Mouse (Mus musculus) erythroblast, adult 5-6 weeks (primary cell): ENCODE results near the gene Prkcd. TPM values are rescaled to one million over a fixed set of nuclear protein-coding genes. Genes with fewer than 3 reads are reported as not detected.
"Not testable (repeated sequence)": the region's sequence is repeated elsewhere in the genome, so short reads cannot be mapped to it uniquely, and the experiment has no call there.

Experiments used
- ATAC-seq: replicated peaks from 2 replicates; pipeline ENCODE4 v1.8.0; 2016; ENCODE audit warnings: moderate number of reproducible peaks, mild to moderate bottlenecking, moderate TSS enrichment, inconsistent platforms; ENCODE audit not compliant: poor library complexity, low FRiP score, severe bottlenecking
- total RNA-seq, 2 experiments: library from RNA; stranded (forward) in 1 of 2; stranded (reverse) in 1 of 2; fragments of 150-400 nt in 1 of 2; fragments of 200-764, 138-1000 nt in 1 of 2; gene quantifications; 2 replicates each; pipeline versions ENCODE4 v1.2.3 to v1.2.4; 2015 to 2017; ENCODE audit warnings: low replicate concordance in 2 of 2

Gene Prkcd
- total RNA-seq, 2 experiments from 2014 or later = 35.5 to 39.9 TPM

DNA sequence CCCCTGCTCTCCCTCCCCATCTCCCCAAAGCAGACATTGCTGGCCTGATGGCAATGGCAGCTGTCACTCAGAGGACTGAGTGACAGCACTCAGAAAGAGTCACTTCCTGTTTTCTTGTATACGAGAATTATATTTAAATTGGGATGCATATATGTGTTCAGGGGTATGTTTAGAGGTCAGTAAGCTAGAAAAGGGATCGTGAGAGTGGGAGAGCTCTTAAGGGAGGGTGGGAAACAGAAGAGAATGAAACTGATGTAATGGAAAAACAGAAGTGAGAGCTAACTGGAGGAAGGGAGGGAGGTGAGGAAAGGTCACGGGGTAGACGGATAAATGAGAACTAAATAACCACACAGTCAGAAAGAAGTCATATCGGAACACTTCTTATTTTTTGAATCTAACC lies 46.8 kb downstream of the Prkcd start:
- no peak for ATAC-seq

DNA sequence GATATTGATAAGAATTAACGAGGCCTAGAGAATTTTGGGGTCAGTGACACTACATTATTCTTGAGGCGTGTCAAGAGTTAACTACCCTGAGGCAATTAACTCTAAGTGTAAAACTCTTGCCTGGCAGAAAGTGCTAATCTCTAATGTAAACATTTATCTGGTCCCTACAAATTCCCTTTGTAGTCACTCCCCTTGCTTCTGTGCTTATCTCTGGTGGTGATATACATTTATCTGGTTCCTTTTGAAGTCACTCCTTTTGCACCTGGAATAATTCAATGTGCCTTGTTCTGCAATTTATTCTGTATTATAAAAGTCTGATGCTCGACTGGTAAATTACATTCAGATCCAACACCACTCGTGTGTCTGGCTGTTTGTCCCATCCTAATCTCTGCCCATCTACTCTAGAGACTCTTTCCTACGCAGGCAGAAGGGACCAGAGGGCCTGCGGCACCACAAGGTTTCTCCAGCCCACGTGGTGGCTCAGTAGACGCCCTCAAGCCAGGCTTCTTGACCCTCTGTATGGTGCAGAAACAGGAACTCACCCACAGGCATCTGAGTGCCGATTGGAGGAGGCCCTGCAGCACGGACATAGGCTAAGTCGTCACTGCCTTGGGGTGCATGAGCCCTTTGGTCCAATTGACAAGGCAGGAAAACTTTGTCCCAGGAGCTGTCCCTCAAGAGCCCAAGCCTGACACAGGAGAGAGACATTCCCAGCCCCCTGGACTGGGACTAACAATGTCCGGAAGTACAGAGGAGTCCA lies 48.5 kb downstream of the Prkcd start:
- not testable (repeated sequence) for ATAC-seq

DNA sequence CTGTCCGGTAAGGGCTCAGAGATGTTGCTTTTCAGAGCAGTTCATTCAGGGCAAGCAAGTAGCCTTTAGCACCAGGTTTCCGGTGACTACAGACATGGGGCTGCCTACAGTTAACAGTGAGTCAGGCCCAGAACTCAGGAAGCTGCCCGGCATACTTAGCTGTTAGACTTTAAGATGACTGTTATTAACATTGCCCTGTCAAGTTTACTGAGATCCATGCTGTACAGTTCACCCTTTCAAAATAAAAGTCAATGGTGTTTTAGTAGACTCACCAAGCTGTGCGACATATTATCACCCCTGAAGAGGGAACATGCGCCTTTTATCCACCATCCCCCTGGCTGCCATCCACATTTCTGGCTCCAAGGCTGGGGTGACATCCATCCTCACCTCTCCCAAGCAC lies 49.8 kb downstream of the Prkcd start:
- no peak for ATAC-seq

DNA sequence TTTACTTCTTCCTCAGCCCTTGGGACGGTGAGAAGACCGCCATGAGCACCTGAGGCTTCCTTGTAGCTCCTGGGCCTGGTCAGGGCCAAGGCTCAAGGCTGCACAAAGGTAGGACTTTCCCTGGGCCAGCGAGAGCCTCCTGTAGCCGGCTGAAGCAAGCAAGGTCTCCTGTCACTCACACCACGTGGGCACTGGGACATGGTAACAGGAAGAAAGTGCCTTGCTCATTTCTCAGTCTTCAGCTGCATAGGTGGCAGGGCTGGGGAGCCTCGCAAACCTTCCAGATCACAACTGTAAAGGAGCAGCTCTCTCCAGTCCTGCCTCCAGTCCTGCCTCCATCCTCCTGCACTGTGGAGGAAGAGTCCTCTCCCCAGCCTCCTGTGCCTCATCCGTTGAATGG lies 50.2 kb downstream of the Prkcd start:
- ATAC-seq = no peak

DNA sequence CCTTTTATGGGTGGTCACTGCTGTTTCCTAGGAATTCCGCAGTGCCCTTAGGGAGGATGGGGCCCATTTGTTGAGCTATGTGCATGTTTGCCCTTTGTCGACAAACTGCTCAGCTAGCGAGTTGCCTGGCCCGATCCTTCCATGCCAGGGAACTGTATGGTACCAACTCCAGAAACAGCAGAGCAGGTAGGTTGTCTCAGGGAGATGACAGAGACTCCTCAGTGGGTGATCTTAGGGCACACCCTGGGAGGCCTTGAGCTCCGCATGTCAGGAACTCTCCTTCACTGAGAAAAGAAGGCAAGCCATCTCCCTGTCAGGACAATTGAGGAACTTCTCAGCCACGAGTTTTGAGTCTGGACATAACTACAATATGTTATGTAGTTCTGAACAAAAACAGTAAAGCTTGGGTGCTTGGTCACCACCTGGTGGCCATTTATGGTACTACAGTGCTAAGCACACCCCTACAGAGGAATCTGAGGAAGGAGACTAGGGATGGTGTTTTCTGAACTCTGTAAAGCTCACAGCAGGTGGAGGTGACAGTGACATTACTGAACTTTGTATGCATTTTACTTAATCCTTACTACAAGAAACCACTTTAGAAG lies 51.9 kb downstream of the Prkcd start:
- peak; percentile 81 for ATAC-seq

DNA sequence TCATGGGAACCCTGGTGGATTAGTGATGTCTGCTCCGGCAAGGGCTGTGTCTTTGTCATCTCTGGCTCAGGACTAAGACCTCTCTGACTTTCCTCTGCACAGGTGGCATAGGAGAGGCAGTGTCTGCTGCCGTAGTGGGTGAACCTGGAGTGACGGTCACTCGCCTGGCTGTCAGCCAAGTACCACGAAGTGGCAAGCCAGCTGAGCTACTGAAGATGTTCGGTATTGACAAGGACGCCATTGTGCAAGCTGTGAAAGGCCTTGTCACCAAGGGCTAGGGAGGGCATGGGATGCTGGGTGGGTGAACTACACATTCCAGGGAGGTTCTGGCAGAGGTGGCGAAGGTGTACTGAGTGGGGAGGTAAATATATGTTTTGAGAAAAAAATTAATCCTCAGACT lies 52.8 kb downstream of the Prkcd start:
- no peak for ATAC-seq

DNA sequence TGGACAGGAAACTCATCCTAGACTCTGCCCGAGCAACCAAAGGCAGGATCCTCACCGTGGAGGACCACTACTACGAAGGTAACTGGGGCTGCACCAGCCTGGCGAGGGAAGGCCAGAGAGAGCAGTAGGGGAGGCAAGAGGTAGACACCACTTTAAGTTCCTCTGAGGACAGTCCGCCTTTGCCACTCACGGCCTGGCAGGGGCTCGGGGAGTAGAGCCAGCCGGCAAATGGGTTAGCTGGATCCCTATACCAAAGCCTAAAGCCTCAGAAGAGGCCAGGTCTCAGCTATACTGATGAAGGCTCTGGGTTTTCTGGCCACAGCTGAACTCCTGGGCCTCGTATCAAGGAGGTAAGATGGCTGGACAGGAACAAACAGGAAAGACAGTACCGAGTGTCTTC lies 53.8 kb downstream of the Prkcd start:
- no peak for ATAC-seq

DNA sequence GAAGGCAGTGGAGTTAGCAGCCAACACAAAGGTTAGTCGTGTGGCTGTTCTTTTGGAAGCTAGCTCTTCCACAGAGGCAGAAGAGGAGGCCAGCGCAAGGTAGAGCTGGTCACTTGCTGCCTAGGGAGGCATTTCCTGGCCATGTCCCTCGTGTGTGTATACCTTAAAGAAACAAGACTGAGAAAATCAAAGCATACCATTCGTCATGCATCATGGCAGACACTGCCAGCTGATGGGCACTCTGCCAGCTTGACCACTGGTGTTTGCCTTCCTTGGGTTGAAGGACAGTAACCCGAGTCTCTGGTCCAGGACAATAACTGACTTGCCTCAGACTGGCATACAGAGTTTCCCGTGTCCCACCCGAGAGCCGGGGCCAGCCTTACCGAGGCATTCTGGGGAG lies 55.7 kb downstream of the Prkcd start:
- no peak for ATAC-seq

DNA sequence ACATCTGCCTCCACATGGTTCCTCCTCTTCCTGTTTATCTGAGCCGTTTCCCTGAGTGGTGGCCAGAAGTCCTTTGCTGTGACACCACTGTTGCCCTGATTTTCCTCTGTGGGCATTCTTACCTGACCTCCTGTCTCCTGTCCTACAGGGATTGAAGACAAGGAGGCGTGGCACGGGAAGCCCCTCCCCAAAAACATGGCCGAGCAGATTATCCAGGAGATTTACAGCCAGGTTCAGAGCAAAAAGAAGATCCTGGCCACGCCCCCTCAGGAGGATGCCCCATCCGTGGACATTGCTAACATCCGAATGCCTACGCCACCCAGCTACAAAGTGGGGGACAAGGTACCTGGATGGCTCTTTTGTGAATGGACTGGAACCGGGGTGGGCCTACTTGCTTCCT lies 58.0 kb downstream of the Prkcd start:
- ATAC-seq = no peak

DNA sequence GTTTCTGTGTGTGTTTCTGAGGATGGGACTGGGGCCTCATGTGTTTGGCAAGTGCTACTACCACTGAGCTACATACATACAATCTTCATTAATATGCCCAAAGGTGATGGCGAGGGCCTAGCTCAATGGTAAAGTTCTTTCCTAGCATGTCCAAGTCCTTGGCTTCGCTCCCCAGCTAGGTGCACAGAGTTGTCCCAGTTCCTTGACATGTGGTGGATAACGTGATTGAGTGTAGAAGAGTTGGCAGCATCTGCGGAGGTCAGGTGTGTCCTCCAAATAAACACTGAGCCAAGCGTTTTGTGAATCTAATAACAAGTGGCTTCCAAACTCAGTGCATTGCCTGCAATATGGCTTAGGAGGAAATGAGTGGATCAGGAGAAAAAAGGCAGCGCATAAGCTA lies 59.7 kb downstream of the Prkcd start:
- ATAC-seq = no peak

DNA sequence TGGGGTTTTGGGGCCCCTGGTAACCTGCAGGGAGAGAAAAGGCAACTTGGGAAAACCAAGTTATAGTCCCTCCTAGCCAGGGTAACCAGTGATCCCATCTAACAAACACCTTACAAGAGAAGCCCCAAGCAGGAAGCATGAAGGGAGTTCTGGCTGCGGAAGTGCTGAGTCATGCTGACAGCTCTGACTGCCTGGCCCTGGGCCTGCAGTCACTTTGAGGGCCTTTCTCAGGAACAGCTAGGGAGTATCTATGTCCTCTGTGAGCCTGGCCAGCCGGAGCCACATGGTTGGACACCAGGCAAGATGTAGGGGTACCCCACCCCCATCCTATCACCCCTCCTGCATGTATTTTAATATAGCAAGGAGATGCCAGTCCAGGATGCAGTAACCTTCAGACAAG lies 61.6 kb downstream of the Prkcd start:
- ATAC-seq = peak; percentile 83

DNA sequence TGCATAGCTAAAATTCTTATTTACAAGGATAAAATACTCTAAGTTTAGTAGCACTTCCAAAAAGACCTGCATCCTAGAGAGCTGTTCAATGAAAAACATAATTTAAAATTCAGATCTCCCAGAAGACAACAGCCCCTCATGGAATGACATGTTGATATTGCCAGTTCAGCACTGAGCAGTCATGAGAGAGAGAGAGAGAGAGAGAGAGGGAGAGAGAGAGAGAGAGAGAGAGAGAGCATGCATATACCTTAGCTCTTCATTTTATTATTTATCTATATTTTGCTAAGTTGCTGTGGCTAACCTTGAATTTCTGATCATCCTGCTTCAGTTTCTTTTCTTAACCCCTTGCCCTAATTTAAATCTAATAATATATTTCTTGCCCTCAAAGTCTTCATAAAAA lies 63.7 kb downstream of the Prkcd start:
- no peak for ATAC-seq

DNA sequence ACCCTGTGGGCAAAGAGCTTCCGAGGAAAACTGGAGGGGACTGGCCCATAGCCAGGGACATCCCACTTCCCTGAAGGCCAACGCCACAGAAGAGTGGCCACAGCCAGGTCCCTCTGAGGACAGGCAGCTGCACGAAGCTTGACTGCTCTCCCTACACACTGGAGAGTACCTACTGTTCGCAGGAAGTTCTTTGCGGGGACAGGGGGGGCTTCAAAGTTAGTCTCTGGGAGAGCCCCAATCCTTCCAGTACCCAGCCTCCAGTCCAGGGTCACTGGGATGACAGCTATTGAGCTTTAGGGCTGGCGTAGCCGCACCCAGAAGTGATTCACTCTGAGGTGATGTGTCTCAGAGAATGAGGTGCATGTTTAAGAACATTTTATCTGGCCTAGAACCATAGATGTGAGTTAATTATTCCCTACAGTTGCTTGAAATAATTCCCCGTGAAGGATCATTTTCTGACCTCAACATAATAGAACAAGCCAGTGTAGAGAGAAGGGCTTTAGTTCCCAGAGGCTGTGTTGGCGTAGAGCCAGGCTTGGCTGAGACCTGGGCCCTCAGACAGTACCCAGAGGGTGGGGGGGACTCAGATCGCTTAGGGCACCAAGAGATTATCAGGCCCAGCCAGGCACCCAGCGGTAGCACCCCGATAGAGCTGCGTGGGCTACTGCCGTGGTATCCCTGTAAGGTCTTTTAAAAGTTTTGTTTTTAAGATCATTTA lies 64.4 kb downstream of the Prkcd start:
- ATAC-seq = peak; percentile 84

DNA sequence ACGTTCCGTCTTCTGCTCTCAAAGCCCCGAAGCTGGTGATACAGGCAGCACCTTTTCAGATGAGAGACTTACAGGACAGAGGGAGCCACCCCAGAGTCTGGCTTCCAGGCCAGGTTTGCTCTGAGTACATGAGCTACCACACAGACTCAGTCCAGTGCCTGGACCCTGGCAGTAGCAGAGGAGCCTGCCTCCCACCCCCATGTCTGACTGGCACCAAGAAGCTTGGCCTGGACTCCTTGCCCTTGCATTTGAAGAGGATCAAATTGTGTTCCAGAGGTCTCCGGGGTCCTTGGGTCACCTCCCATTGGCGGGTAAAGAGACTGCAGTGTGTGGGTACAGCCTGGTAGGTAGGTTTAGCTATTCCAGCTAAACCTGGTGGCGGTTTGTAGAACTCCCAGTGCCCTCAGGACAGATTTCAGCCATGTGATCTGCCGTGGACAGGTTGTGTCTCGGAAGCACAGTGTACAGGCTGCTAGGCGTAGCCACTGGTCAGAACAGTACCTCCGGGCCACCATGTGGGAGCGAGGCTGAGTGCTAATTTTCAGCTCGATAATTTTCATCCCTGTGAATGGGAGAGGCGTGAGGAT lies 65.1 kb downstream of the Prkcd start:
- ATAC-seq = no peak

DNA sequence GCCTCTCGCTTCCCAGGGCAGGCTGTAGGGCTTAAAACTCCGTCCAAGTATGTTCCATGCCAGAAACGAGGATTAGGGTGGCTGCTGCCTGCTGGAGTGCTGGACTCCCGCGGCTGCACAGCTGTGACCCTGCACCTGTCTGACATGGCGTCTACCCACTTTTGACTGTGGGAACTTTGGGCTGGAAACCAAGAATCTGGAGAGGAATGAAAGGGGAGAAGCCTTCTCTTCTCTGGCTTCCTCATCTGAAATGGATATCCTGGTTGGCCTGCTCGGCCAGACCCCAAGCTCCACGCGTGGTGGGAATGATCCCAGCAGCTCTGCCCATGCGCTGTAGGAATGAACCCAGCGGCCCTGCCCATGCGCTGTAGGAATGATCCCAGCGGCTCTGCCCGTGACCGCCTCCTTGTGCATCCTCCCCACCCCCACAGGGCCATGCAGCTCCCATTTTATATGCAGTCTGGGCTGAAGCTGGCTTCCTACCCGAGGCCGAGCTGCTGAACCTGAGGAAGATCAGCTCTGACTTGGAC lies 66.6 kb downstream of the Prkcd start:
- no peak for ATAC-seq

DNA sequence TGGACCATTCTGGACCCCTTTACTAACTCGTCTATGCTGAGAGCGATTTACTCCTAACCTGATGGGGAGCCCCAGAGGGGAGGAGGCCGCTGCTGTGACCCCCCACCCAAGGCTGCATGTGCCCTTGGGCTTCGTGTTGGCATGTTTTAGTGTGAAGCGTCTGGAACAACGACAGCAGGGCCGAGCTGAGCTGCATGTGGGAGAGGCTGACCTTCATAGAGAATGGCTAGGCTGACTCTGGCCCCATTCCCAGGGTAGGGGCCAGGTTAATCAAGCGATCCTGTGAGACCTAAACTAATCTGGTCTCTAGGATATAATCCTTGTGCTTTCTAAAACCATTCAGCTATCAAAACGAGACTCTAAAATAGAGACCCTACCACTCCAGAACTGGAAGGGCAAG lies 68.3 kb downstream of the Prkcd start:
- no peak for ATAC-seq

DNA sequence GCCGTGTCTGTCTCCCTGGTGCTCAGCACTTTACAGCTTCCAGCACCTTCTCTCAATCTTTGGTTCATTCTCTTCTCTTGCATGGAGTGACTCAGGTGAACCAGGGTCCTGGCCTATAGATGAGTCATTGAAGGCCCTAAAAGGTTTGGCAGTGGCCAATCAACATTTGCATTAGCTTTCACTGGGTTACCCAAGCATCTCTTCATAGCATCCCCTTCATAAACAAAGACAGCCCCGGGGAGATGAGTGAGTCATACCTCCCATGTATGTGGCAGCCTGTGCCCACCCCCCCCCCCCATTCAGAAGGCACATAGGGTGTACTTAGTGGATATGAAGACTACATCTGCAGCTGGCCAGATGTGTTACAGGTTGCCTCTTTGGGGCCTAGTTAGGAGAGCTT lies 69.4 kb downstream of the Prkcd start:
- ATAC-seq = no peak

DNA sequence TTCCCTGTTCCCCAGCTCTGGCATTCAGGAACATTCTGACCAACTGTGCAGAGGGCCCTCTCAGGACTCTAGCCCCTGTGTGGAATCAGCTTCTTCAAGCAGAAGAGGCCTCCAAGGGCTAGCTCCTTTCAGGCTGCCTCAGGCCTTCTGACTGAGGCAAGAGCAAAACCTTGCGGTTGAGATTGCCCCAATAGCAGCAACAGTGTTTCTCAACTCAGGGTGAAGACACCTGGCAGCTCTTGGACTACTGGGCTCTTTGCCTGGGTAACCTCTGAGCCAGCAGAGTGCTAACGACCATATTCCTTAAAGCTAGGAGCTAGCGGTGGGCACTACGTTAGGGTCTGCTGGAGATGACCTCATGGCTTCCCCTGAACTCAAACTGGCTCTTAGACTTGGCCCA lies 72.8 kb downstream of the Prkcd start:
- ATAC-seq = no peak

DNA sequence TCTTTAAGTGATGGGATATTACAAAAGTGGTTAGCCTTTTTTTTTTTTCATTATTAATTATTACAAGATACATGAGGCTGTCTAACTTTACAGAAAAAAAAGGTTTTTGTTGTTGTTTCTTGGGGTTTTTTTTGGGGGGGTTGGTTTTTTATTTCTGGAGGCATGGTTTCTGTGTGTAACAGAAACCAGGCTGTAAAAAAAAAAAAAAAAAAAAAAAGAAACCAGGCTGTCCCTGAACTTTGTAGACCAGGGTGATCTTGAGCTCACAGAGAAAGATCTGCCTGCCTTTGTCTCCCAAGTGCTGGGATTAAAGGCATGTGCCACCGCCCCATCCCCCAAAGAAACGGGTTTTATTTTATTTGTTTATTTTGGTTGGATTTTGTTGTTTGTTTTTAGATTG lies 74.0 kb downstream of the Prkcd start:
- no peak for ATAC-seq

DNA sequence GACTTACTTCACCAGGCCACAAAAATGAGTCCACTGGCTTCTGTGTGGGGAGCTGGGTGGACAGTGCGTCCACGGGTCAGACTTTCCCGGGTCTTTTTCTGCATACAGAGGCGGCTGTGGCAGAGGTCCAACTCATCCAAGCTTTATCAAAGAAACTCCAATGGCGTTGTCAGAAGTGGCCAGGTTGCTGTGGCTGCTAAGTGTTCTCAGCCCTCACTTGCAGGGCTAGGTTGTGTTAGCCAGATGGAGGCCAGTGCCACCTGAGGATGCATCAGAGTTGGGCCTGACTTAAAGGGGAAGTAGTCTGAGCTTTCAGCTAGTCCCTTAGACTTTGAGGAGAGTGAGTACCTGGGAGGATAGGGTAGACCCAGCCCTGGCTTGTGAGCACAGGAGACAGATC lies 74.5 kb downstream of the Prkcd start:
- no peak for ATAC-seq
